Mouse (Mus musculus) megakaryocyte, adult 5-6 weeks (primary cell): Measurements from ENCODE around the gene Btbd35f21. TPM values are rescaled to one million over a fixed set of nuclear protein-coding genes. Genes with fewer than 3 reads are reported as not detected.
"Not testable (repeated sequence)": the region's sequence is repeated elsewhere in the genome, so short reads cannot be mapped to it uniquely, and the experiment has no call there.

Source experiments
- ATAC-seq: 2 replicates; pipeline ENCODE4 v1.8.0; 2016; ENCODE audit warnings: mild to moderate bottlenecking, inconsistent platforms; ENCODE audit not compliant: poor library complexity, severe bottlenecking
- total RNA-seq, 2 experiments: library from RNA; stranded (forward) in 1 of 2; stranded (reverse) in 1 of 2; fragments of 153-499, 151-499 nt in 1 of 2; fragments of 221-1000, 200-1000 nt in 1 of 2; gene quantifications; 2 replicates each; pipeline versions ENCODE4 v1.2.3 to v1.2.4; 2015 to 2017

The Btbd35f21 gene
- not detected in 2 replicates for total RNA-seq (2015)
- not detected in 2 replicates for total RNA-seq (2017)

DNA sequence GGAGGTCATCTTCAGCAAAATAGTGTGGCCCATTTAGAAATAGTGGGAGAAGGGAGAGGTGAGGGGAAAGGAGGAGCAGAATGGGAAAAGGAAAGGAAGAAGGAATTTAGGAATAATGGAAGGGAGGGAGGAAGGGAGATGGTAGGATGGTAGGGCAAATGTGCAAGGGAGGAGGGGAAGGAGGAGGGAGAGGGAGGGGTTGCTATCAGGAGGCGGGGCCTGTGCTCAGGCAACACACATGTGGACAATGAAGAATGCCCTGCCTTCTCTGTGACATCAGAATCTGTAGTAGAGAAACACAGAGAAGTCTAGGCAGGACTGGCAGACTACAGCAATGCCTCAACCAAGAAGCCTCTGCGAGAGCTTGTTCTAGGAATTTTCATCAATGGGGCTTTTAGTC lies at the start of gene Btbd35f21:
Gene Btbd35f21 (plus strand): TSS at position 301 of the 400 bp plus-strand sequence.
- not testable (repeated sequence) for ATAC-seq

Other genes starting within 250 kb of the Btbd35f21 start
- gene Btbd35f1, start 166.1 kb upstream of the Btbd35f21 start, total RNA-seq (2015), result not detected in 2 replicates
- gene Btbd35f1, start 166.1 kb upstream of the Btbd35f21 start, total RNA-seq (2017), result not detected in 2 replicates
- not detected in 2 replicates for gene Gm5926, start 75.4 kb upstream of the Btbd35f21 start, total RNA-seq (2015)
- gene Gm5926, start 75.4 kb upstream of the Btbd35f21 start, total RNA-seq (2017), result not detected in 2 replicates
- not detected in 2 replicates for gene Btbd35f30, start 168.5 kb downstream of the Btbd35f21 start, total RNA-seq (2015)
- not detected in 2 replicates for gene Btbd35f30, start 168.5 kb downstream of the Btbd35f21 start, total RNA-seq (2017)
- gene Gm21789, start 215.7 kb downstream of the Btbd35f21 start, total RNA-seq (2015), result not detected in 2 replicates
- gene Gm21789, start 215.7 kb downstream of the Btbd35f21 start, total RNA-seq (2017), result not detected in 2 replicates
- not detected in 2 replicates for gene Btbd35f5, start 247.8 kb downstream of the Btbd35f21 start, total RNA-seq (2015)
- gene Btbd35f5, start 247.8 kb downstream of the Btbd35f21 start, total RNA-seq (2017), result not detected in 2 replicates